9 mouse cellular contexts compared by ENCODE assay signal in the genomic region with DNA sequence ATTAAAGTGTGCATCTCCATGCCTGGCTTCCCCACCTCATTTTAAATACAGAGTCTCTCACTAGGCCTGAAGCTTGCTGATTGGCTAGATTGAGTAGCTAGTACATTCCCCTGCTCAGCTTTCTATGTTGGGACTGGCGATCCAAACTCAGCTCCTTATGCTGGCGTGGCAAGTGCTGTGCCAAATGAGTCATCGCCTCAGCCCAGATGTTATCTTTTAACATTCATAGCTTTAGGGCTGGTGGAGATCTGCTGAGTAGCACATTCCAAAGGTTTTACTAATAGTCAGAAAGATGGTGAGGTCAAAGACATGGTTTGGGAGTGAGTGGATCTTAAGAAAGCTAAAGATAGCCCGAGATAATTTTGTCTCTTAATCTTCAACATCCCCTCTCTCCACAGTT. TPM values are rescaled to one million over a fixed set of nuclear protein-coding genes. Genes with fewer than 3 reads are reported as not detected.
A peak's percentile ranks its signal among the peaks of the same experiment; 100 is the strongest.
DNase-seq lines count a peak whose midpoint lies in the region; ATAC-seq lines count a peak whose summit lies in the region.
"Had no signal": no experiment of that assay in that cellular context is flagged by ENCODE, and none has a peak within 500 bp of the region (broad histone marks: within the 10 kb centered on the region; RNA-seq: fewer than 3 reads in every experiment).

No protein-coding gene starts in this region.

- peak; percentile 58; the same call in 1 of the 2 replicates for ATAC-seq in intestine, embryonic 14.5 days (replicated peaks; ENCODE audit: low FRiP score, low TSS enrichment, low read depth)
- ATAC-seq in hindbrain, embryonic 14.5 days (ENCODE audit: low FRiP score), result no peak

- peak; percentile 89 for DNase-seq in adipocyte (ENCODE audit: low spot score)
- DNase-seq in fat pad, adult 2 months (ENCODE audit: extremely low read depth, low read depth, low spot score), result peak; percentile 11
- no peak for DNase-seq in intestine, embryonic 14.5 days (ENCODE audit: low spot score)
- peak; percentile 48 for DNase-seq in mesoderm, embryonic 11.5 days (ENCODE audit: low read depth, low spot score)
- DNase-seq in left cerebral cortex, adult 11 months (ENCODE audit: low spot score), result no peak
- no peak for DNase-seq in cerebellum, postnatal 10 days
- DNase-seq in hindbrain, embryonic 14.5 days (ENCODE audit: low spot score), result no peak

- no peak overlapping the region for H3K9ac ChIP-seq in intestine, embryonic 14.5 days (ENCODE audit: low read length)
- no peak overlapping the region for H3K9ac ChIP-seq in hindbrain, embryonic 14.5 days
- H3K9ac ChIP-seq: embryonic facial prominence, embryonic 12.5 days had no signal

- no peaks in the 10 kb centered on the region; the same call in 1 of the 2 replicates for H3K4me1 ChIP-seq in intestine, embryonic 14.5 days (replicated peaks; ENCODE audit: control insufficient read depth, insufficient read depth, low read length)
- H3K4me1 ChIP-seq in hindbrain, embryonic 14.5 days (replicated peaks; ENCODE audit: control insufficient read depth, insufficient read depth, low read length), result no peaks in the 10 kb centered on the region

- no peak overlapping the region for H3K4me2 ChIP-seq in intestine, embryonic 14.5 days (ENCODE audit: low read length)
- H3K4me2 ChIP-seq in hindbrain, embryonic 14.5 days (replicated peaks), result no peak overlapping the region
- H3K4me2 ChIP-seq: embryonic facial prominence, embryonic 12.5 days had no signal

- no peaks in the 10 kb centered on the region for H3K36me3 ChIP-seq in intestine, embryonic 14.5 days (ENCODE audit: control insufficient read depth, insufficient read depth, low read length)
- H3K36me3 ChIP-seq in hindbrain, embryonic 14.5 days (replicated peaks; ENCODE audit: control insufficient read depth, insufficient read depth), result no peaks in the 10 kb centered on the region
- H3K36me3 ChIP-seq: embryonic facial prominence, embryonic 12.5 days had no signal

- WGBS in intestine, embryonic 14.5 days, result 30% methylated on average over 4 of the region's 4 CpGs
- 78% methylated on average over 4 of the region's 4 CpGs for WGBS in hindbrain, embryonic 14.5 days

- H3K27ac ChIP-seq in intestine, embryonic 14.5 days (ENCODE audit: low read depth), result peak overlapping the region; percentile 64; the same call in 1 of the 2 replicates
- no peak overlapping the region for H3K27ac ChIP-seq in hindbrain, embryonic 14.5 days
- H3K27ac ChIP-seq: embryonic facial prominence, embryonic 12.5 days had no signal

- H3K4me3 ChIP-seq in intestine, embryonic 14.5 days (ENCODE audit: low read depth, low read length), result no peak overlapping the region
- H3K4me3 ChIP-seq in hindbrain, embryonic 14.5 days (replicated peaks; ENCODE audit: low read length), result no peak overlapping the region
- H3K4me3 ChIP-seq: embryonic facial prominence, embryonic 12.5 days; megakaryocyte, embryonic 14.5 days had no signal

- H3K9me3 ChIP-seq in intestine, embryonic 14.5 days (ENCODE audit: control insufficient read depth, low read length), result no peaks in the 10 kb centered on the region
- H3K9me3 ChIP-seq in hindbrain, embryonic 14.5 days (ENCODE audit: control insufficient read depth, low read length), result no peaks in the 10 kb centered on the region
- H3K9me3 ChIP-seq: embryonic facial prominence, embryonic 12.5 days; megakaryocyte, embryonic 14.5 days had no signal

- H3K27me3 ChIP-seq in intestine, embryonic 14.5 days (replicated peaks; ENCODE audit: control insufficient read depth, insufficient read depth, low read length), result no peaks in the 10 kb centered on the region
- H3K27me3 ChIP-seq in hindbrain, embryonic 14.5 days (ENCODE audit: control insufficient read depth, insufficient read depth, low read length), result no peaks in the 10 kb centered on the region
- H3K27me3 ChIP-seq: embryonic facial prominence, embryonic 12.5 days had no signal

RNA-seq across cellular contexts. Expression of a gene that starts 17.3 kb away (rescaled TPM):
- 78.4 and 80.1 TPM in 2 replicates for polyA plus RNA-seq in intestine, embryonic 14.5 days (2014; fragmentation: Nextera tagmentation; extraction: Ambion mirVana)
- 11.5 and 15.5 TPM in 2 replicates for polyA plus RNA-seq in hindbrain, embryonic 14.5 days (2014; fragmentation: Nextera tagmentation; extraction: Ambion mirVana)

RNA-seq across cellular contexts. Expression of a gene that starts 48.0 kb away (rescaled TPM):
- polyA plus RNA-seq in intestine, embryonic 14.5 days (2014; fragmentation: Nextera tagmentation; extraction: Ambion mirVana), result 18.9 and 19.4 TPM in 2 replicates
- 36.5 and 38.6 TPM in 2 replicates for polyA plus RNA-seq in hindbrain, embryonic 14.5 days (2014; fragmentation: Nextera tagmentation; extraction: Ambion mirVana)

RNA-seq across cellular contexts. Expression of a gene that starts 48.1 kb away (rescaled TPM):
- 30.9 and 31.7 TPM in 2 replicates for polyA plus RNA-seq in intestine, embryonic 14.5 days (2014; fragmentation: Nextera tagmentation; extraction: Ambion mirVana)
- 48.6 and 54.2 TPM in 2 replicates for polyA plus RNA-seq in hindbrain, embryonic 14.5 days (2014; fragmentation: Nextera tagmentation; extraction: Ambion mirVana)

Comparison
In these comparisons a context has a peak if more than half of its experiments do, and no peak if none do; other contexts are left out.
1. DNase-seq: peak in adipocyte (single experiment), fat pad, adult 2 months (single experiment) and mesoderm, embryonic 11.5 days (single experiment); none in intestine, embryonic 14.5 days (single experiment), left cerebral cortex, adult 11 months (single experiment), cerebellum, postnatal 10 days (0 of 2) and hindbrain, embryonic 14.5 days (single experiment).